Mouse (Mus musculus) liver, embryonic 14.5 days (tissue): Measurements from ENCODE around the gene Chst12.

Source experiments
- CTCF ChIP-seq: IDR thresholded peaks from 2 replicates; pipeline ENCODE4 v1.5.1; 2016; ENCODE audit warnings: antibody characterized with exemption, low read depth, control low read depth
- EP300 ChIP-seq: IDR thresholded peaks from 2 replicates; pipeline ENCODE4 v1.6.1; 2016; ENCODE audit warnings: antibody characterized with exemption, low read depth

- TF ChIP-seq CTCF (no peak), EP300 (no peak)
These were observed 43.9 kb upstream of the Chst12 start for GRCm38 (mm10) chr5:140461476-140461875.
